Mouse (Mus musculus) liver, embryonic 12.5 days (tissue): ENCODE measurements around the gene Arpc2. TPM values are rescaled to one million over a fixed set of nuclear protein-coding genes. Genes with fewer than 3 reads are reported as not detected.

ENCODE experiments used
- ATAC-seq: fragments of 200-750 bp; cut with Nextera tagmentation; 2 replicates; pipeline ENCODE4 v1.8.0; 2017; ENCODE audit warnings: moderate number of reproducible peaks, mild to moderate bottlenecking, moderate library complexity
- H3K27ac ChIP-seq: fragments of 300-500 bp; sonication (generic); 2 replicates; pipeline ENCODE4 v1.5.1; 2016; ENCODE audit warnings: mild to moderate bottlenecking
- H3K27me3 ChIP-seq: fragments of 300-500 bp; sonication (generic); replicated peaks from 2 replicates; pipeline ENCODE4 v1.6.1; 2016; ENCODE audit warnings: mild to moderate bottlenecking, moderate library complexity
- H3K36me3 ChIP-seq: fragments of 300-500 bp; sonication (generic); 2 replicates; pipeline ENCODE4 v1.6.1; 2016; ENCODE audit warnings: mild to moderate bottlenecking, moderate library complexity
- H3K4me1 ChIP-seq: fragments of 300-500 bp; sonication (generic); 2 replicates; pipeline ENCODE4 v1.6.1; 2016
- H3K4me2 ChIP-seq: fragments of 300-500 bp; sonication (generic); 2 replicates; pipeline ENCODE4 v1.6.1; 2016; ENCODE audit warnings: mild to moderate bottlenecking, moderate library complexity
- H3K4me3 ChIP-seq: fragments of 300-500 bp; sonication (generic); 2 replicates; pipeline ENCODE4 v1.5.1; 2016; ENCODE audit warnings: mild to moderate bottlenecking, moderate library complexity
- H3K9ac ChIP-seq: fragments of 300-500 bp; sonication (generic); 2 replicates; pipeline ENCODE4 v1.6.1; 2016; ENCODE audit warnings: mild to moderate bottlenecking, moderate library complexity
- H3K9me3 ChIP-seq: fragments of 300-500 bp; sonication (generic); replicated peaks from 2 replicates; pipeline ENCODE4 v1.6.1; 2016; ENCODE audit warnings: mild to moderate bottlenecking, moderate library complexity
- whole genome bisulfite sequencing: fragments of 180-500 bp; shearing (Covaris S2); methylation state at CpG from one replicate; pipeline ENCODE4 v1.1.7; 2016; ENCODE audit not compliant: insufficient replicate concordance; 5-methylcytosine and 5-hydroxymethylcytosine counted together
- polyA plus RNA-seq: library from polyadenylated mRNA; unstranded; fragments of >200 nt; fragmentation: Nextera tagmentation; extraction: Ambion mirVana; gene quantifications from 2 replicates; pipeline ENCODE4 v1.2.1, GENCODE M21; 2016

Arpc2 gene
- polyA plus RNA-seq, 1 experiment from 2014 or later, result 268 TPM

DNA sequence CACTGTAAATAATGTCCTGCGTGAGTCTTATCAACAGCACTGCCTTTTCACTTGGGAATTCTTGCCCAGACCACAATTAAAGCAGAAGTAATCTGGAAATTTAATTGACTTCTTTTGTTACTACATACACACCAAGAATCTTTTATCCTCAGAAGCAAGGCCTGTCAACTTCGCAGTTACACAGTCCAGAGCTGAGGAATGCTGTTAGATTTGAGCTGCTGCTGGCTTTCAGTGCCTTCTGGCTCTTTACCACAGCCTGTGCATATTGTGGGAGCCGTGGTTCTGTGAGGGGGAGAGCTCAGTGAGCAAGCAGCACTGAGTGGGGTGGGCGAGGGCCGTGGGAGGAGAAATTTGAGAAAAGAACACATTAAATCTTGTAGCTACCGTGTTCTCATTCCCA is 4.4 kb downstream of the Arpc2 start:
- Histone ChIP-seq H3K36me3 (peaks cover 33% of the 10 kb centered on the region), H3K4me3 (peak overlapping the region; percentile 99; the same call in 1 of the 2 replicates), H3K27me3 (no peaks in the 10 kb centered on the region), H3K4me2 (peak overlapping the region; percentile 85), H3K4me1 (peaks cover 78% of the 10 kb centered on the region), H3K9ac (peak overlapping the region; percentile 35; the same call in 1 of the 2 replicates), H3K9me3 (no peaks in the 10 kb centered on the region), H3K27ac (peak overlapping the region; percentile 97)
- no peak for ATAC-seq
- WGBS, result 53% methylated on average over 6 of the region's 6 CpGs

DNA sequence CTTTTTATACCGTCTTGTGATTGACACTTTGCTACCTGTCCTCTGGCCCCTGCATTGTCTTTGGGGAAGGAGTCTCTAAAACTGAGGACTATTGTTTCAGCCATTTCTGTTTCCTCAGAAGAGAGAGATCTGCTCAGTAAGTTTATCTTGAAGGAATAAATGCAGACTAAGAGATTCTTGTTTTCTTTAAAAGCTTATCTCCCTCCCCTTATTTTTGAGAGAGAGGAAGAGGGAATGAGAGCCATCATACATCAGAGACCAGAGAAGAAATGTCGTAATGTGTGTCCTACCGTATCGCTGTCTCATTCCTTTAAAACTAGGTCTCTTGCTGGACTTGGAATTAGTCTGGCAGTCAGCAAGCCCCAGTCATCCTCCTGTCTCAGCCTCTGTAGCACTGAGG is 4.9 kb downstream of the Arpc2 start:
- no peak overlapping the region for H3K4me3 ChIP-seq
- H3K36me3 ChIP-seq, result peaks cover 35% of the 10 kb centered on the region
- peak overlapping the region; percentile 97 for H3K27ac ChIP-seq
- H3K4me2 ChIP-seq, result peak overlapping the region; percentile 85
- peaks cover 80% of the 10 kb centered on the region for H3K4me1 ChIP-seq
- peak overlapping the region; percentile 35; the same call in 1 of the 2 replicates for H3K9ac ChIP-seq
- no peak for ATAC-seq
- H3K27me3 ChIP-seq, result no peaks in the 10 kb centered on the region
- WGBS, result 64% methylated on average over 4 of the region's 4 CpGs
- H3K9me3 ChIP-seq, result no peaks in the 10 kb centered on the region

- Histone ChIP-seq H3K4me1 (peaks cover 85% of the 10 kb centered on the region), H3K36me3 (peaks cover 71% of the 10 kb centered on the region), H3K27me3 (no peaks in the 10 kb centered on the region), H3K9me3 (no peaks in the 10 kb centered on the region), H3K4me3 (no peak overlapping the region), H3K27ac (no peak overlapping the region), H3K4me2 (no peak overlapping the region), H3K9ac (no peak overlapping the region)
- WGBS, result 69% methylated on average over 2 of the region's 2 CpGs
- ATAC-seq, result no peak
These were observed 9.6 kb downstream of the Arpc2 start for GRCm38 (mm10) chr1:74245525-74245924.

- Histone ChIP-seq H3K27ac (peak overlapping the region; percentile 66), H3K9me3 (no peaks in the 10 kb centered on the region), H3K9ac (no peak overlapping the region), H3K4me2 (no peak overlapping the region), H3K36me3 (peaks cover 79% of the 10 kb centered on the region), H3K27me3 (no peaks in the 10 kb centered on the region), H3K4me3 (no peak overlapping the region), H3K4me1 (peaks cover 55% of the 10 kb centered on the region)
- 33% methylated on average over 1 of the region's 1 CpGs for WGBS
- peak; percentile 44 for ATAC-seq
These were observed 12.9 kb downstream of the Arpc2 start for GRCm38 (mm10) chr1:74248799-74249198.

DNA sequence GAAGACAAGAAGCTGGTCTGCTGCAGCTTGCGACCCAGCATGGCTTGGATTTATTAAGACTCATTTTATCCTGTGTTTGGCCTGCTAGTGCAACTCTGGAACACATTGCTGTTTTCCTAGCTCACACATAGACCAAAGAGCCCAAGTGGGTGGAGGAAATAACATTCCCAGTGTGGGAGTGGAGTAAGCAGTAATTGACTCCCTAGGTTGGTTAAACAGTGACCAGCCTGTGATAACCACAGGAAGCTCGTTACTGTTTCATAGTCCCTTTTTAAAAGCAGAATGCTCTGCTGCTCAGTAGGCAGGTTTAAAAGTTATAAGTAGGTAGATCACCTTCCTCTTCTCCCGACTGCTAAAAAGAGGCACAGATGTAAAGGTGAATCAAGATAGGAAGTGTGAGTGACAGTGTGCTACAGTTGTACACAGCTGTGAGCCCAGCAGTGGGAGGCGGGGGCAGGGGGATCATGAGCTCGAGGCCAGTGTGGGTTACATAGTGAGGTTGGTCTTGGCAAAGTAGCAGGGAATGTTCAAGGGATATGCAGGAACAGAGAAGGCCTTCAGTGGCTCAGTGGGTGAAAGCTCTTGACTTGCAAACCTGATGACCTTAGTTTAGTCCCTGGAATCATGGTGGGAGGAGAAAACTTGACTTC is 13.6 kb downstream of the Arpc2 start:
- H3K9me3 ChIP-seq, result no peaks in the 10 kb centered on the region
- H3K36me3 ChIP-seq, result peaks cover 86% of the 10 kb centered on the region
- H3K27me3 ChIP-seq, result no peaks in the 10 kb centered on the region
- H3K4me2 ChIP-seq, result 0 out of 2 replicates have a peak overlapping the region, but pooled peaks have one; percentile 15
- no peak overlapping the region for H3K9ac ChIP-seq
- ATAC-seq, result peak; percentile 59; the same call in 1 of the 2 replicates
- H3K27ac ChIP-seq, result peak overlapping the region; percentile 66
- peaks cover 49% of the 10 kb centered on the region for H3K4me1 ChIP-seq
- 50% methylated on average over 5 of the region's 5 CpGs for WGBS
- H3K4me3 ChIP-seq, result no peak overlapping the region

DNA sequence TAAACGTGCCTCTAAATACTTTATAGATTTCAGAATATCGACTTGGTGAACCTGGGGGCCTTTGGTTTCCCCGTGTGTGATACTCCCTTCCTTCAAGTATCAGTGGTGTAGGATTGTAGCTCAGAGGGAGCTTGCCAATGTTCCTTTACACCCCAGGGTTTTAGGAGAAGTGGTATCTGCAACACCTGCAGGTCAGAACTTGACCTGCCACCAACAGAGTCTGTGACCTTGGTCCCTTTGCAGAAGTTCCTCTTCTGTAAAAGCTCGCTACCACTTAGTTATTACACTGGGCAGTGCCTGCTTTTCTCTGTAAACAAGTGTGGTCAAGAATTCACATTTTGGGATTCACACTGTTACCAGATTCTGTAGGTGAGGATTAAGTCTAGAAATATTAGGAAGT is 14.2 kb downstream of the Arpc2 start:
- Histone ChIP-seq H3K4me2 (no peak overlapping the region), H3K9ac (no peak overlapping the region), H3K27me3 (no peaks in the 10 kb centered on the region), H3K36me3 (peaks cover 92% of the 10 kb centered on the region), H3K9me3 (no peaks in the 10 kb centered on the region), H3K27ac (peak overlapping the region; percentile 66), H3K4me3 (no peak overlapping the region), H3K4me1 (peaks cover 42% of the 10 kb centered on the region)
- WGBS, result 76% methylated on average over 4 of the region's 4 CpGs
- no peak for ATAC-seq

- Histone ChIP-seq H3K36me3 (peaks cover 97% of the 10 kb centered on the region), H3K27ac (no peak overlapping the region), H3K4me1 (0 out of 2 replicates have a peak, but pooled peaks cover 3% of the 10 kb centered on the region), H3K4me3 (no peak overlapping the region), H3K9ac (no peak overlapping the region), H3K9me3 (no peaks in the 10 kb centered on the region), H3K4me2 (no peak overlapping the region), H3K27me3 (no peaks in the 10 kb centered on the region)
- 87% methylated on average over 8 of the region's 8 CpGs for WGBS
- no peak for ATAC-seq
These were observed 19.9 kb downstream of the Arpc2 start for GRCm38 (mm10) chr1:74255704-74256345.

DNA sequence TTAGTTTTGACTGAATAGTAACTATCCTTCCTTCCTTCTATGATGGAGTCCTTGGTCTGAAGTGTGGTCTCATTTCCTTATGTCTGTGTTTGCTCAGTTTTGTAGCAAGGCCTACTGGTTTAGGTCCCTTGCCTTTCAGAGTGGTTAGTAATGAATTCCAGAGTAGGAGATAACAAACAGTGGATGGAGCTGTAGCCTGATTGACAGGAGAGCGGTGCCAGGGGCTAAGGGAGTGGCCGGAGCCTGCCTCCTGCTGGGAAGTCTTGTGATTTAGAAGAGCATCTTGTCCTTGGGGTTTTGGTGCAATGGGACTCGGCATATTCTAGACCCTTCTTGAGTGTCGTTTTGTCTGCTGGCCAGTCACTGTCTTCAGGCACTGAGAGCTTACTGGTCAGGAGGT is 20.9 kb downstream of the Arpc2 start:
- Histone ChIP-seq H3K27ac (no peak overlapping the region), H3K4me1 (0 out of 2 replicates have a peak, but pooled peaks cover 3% of the 10 kb centered on the region), H3K9ac (no peak overlapping the region), H3K4me2 (no peak overlapping the region), H3K4me3 (no peak overlapping the region), H3K27me3 (no peaks in the 10 kb centered on the region), H3K9me3 (no peaks in the 10 kb centered on the region), H3K36me3 (peaks cover 97% of the 10 kb centered on the region)
- 76% methylated on average over 4 of the region's 4 CpGs for WGBS
- no peak for ATAC-seq

DNA sequence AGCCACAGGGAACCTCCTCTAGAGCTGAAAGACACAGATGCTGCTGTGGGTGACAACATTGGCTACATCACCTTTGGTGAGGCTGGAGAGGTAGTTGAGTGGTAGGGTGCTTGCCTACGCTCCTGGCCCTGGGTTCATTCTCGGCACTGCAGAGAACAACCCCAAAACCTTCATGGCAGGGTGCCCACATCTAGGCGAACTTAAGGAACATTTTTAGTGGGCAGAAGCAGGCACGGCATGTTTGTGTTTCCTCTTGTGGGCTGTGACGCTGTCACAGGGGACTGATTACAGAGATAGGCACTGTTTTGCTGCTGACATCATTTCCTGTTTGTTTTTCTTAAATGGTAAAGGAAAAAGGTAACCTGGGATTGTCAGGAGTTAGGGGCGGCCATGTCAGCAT is 26.6 kb downstream of the Arpc2 start:
- no peak overlapping the region for H3K4me3 ChIP-seq
- no peaks in the 10 kb centered on the region for H3K4me1 ChIP-seq
- H3K36me3 ChIP-seq, result peaks cover 97% of the 10 kb centered on the region
- no peaks in the 10 kb centered on the region for H3K27me3 ChIP-seq
- no peak overlapping the region for H3K27ac ChIP-seq
- ATAC-seq, result no peak
- no peak overlapping the region for H3K4me2 ChIP-seq
- H3K9ac ChIP-seq, result no peak overlapping the region
- WGBS, result 78% methylated on average over 6 of the region's 6 CpGs
- no peaks in the 10 kb centered on the region for H3K9me3 ChIP-seq

GRCm38 (mm10) chr1:74268750-74269149 is 32.9 kb downstream of the Arpc2 start:
- H3K27me3 ChIP-seq, result no peaks in the 10 kb centered on the region
- no peak overlapping the region for H3K4me3 ChIP-seq
- WGBS, result 69% methylated on average over 8 of the region's 8 CpGs
- H3K4me2 ChIP-seq, result no peak overlapping the region
- no peak for ATAC-seq
- H3K36me3 ChIP-seq, result peaks cover 54% of the 10 kb centered on the region
- H3K9ac ChIP-seq, result no peak overlapping the region
- H3K27ac ChIP-seq, result no peak overlapping the region
- H3K9me3 ChIP-seq, result no peaks in the 10 kb centered on the region
- no peaks in the 10 kb centered on the region for H3K4me1 ChIP-seq

GRCm38 (mm10) chr1:74271659-74272058 is 35.8 kb downstream of the Arpc2 start:
- 65% methylated on average over 4 of the region's 4 CpGs for WGBS
- ATAC-seq, result no peak
- H3K36me3 ChIP-seq, result peaks cover 24% of the 10 kb centered on the region
- no peak overlapping the region for H3K27ac ChIP-seq
- no peaks in the 10 kb centered on the region for H3K9me3 ChIP-seq
- no peak overlapping the region for H3K4me2 ChIP-seq
- H3K4me1 ChIP-seq, result peaks cover 13% of the 10 kb centered on the region; the same call in 1 of the 2 replicates
- H3K27me3 ChIP-seq, result peaks cover 21% of the 10 kb centered on the region; the same call in 1 of the 2 replicates
- no peak overlapping the region for H3K4me3 ChIP-seq
- H3K9ac ChIP-seq, result no peak overlapping the region

- 25% methylated on average over 9 of the region's 9 CpGs for WGBS
- H3K4me2 ChIP-seq, result no peak overlapping the region
- H3K27me3 ChIP-seq, result peaks cover 29% of the 10 kb centered on the region; the same call in 1 of the 2 replicates
- H3K9me3 ChIP-seq, result no peaks in the 10 kb centered on the region
- no peak overlapping the region for H3K9ac ChIP-seq
- 0 out of 2 replicates have a peak, but pooled peaks have one; percentile 17 for ATAC-seq
- peak overlapping the region; percentile 40; the same call in 1 of the 2 replicates for H3K27ac ChIP-seq
- peaks cover 29% of the 10 kb centered on the region for H3K4me1 ChIP-seq
- H3K36me3 ChIP-seq, result peaks cover 16% of the 10 kb centered on the region
- H3K4me3 ChIP-seq, result no peak overlapping the region
These were observed 39.1 kb downstream of the Arpc2 start for GRCm38 (mm10) chr1:74275015-74275414.
